Mouse (Mus musculus): ENCODE data around the gene Usp43. TPM values are rescaled to one million over a fixed set of nuclear protein-coding genes. Genes with fewer than 3 reads are reported as not detected.

Usp43 gene
- polyA plus RNA-seq, 3 experiments from 2014 or later = not detected

GRCm38 (mm10) chr11:67897064-67897560, 24.8 kb downstream of the Usp43 start:
- no peak for ATAC-seq

GRCm38 (mm10) chr11:67895641-67896040, 26.3 kb downstream of the Usp43 start:
- no peak for ATAC-seq

- no peak for ATAC-seq
Observed at GRCm38 (mm10) chr11:67888521-67888920, 33.4 kb downstream of the Usp43 start.

- no peak for ATAC-seq
Observed at GRCm38 (mm10) chr11:67885921-67886320, 36.0 kb downstream of the Usp43 start.

- ATAC-seq = no peak
Observed at GRCm38 (mm10) chr11:67865521-67866197, 56.3 kb downstream of the Usp43 start.

- no peak for ATAC-seq
Observed at GRCm38 (mm10) chr11:67865100-67865499, 56.9 kb downstream of the Usp43 start.

GRCm38 (mm10) chr11:67861399-67861838, 60.5 kb downstream of the Usp43 start:
- no peak for ATAC-seq

- no peak for ATAC-seq
Observed at GRCm38 (mm10) chr11:67860743-67861398, 61.1 kb downstream of the Usp43 start.

- no peak for ATAC-seq
Observed at GRCm38 (mm10) chr11:67858518-67858917, 63.4 kb downstream of the Usp43 start.

- ATAC-seq = no peak
Observed at GRCm38 (mm10) chr11:67855035-67855434, 66.9 kb downstream of the Usp43 start.

- ATAC-seq = no peak
Observed at GRCm38 (mm10) chr11:67853996-67854395, 68.0 kb downstream of the Usp43 start.

GRCm38 (mm10) chr11:67851770-67852169, 70.2 kb downstream of the Usp43 start:
- no peak for ATAC-seq

GRCm38 (mm10) chr11:67845193-67845592, 76.8 kb downstream of the Usp43 start:
- ATAC-seq = no peak

GRCm38 (mm10) chr11:67839810-67840209, 82.1 kb downstream of the Usp43 start:
- ATAC-seq = no peak

GRCm38 (mm10) chr11:67835408-67836078, 86.4 kb downstream of the Usp43 start:
- no peak for ATAC-seq

GRCm38 (mm10) chr11:67831820-67832219, 90.1 kb downstream of the Usp43 start:
- ATAC-seq = no peak

GRCm38 (mm10) chr11:67829530-67829929, 92.4 kb downstream of the Usp43 start:
- ATAC-seq = no peak

- no peak for ATAC-seq
Observed at GRCm38 (mm10) chr11:67828360-67829059, 93.4 kb downstream of the Usp43 start.

GRCm38 (mm10) chr11:67821560-67821959, 100.4 kb downstream of the Usp43 start:
- ATAC-seq = no peak

- ATAC-seq = no peak
Observed at GRCm38 (mm10) chr11:67820221-67820620, 101.7 kb downstream of the Usp43 start.

- no peak for ATAC-seq
Observed at GRCm38 (mm10) chr11:67819604-67820003, 102.3 kb downstream of the Usp43 start.

- no peak for ATAC-seq
Observed at GRCm38 (mm10) chr11:67811535-67811934, 110.4 kb downstream of the Usp43 start.

GRCm38 (mm10) chr11:67808051-67808450, 113.9 kb downstream of the Usp43 start:
- no peak for ATAC-seq
